Mouse (Mus musculus) liver, embryonic 15.5 days (tissue): ENCODE data around the gene Phb2. TPM values are rescaled to one million over a fixed set of nuclear protein-coding genes. Genes with fewer than 3 reads are reported as not detected.

Experiments used
- ATAC-seq: fragments of 200-750 bp; cut with Nextera tagmentation; 2 replicates; pipeline ENCODE4 v1.8.0; 2017; ENCODE audit warnings: moderate number of reproducible peaks, mild to moderate bottlenecking, moderate library complexity; ENCODE audit not compliant: insufficient read depth
- H3K27ac ChIP-seq: fragments of 300-500 bp; sonication (generic); replicated peaks from 2 replicates; pipeline ENCODE4 v1.5.1; 2015; ENCODE audit warnings: mild to moderate bottlenecking, inconsistent platforms
- H3K27me3 ChIP-seq: fragments of 300-500 bp; sonication (generic); 2 replicates; pipeline ENCODE4 v1.6.1; 2015; ENCODE audit warnings: mild to moderate bottlenecking, inconsistent platforms
- H3K36me3 ChIP-seq: fragments of 300-500 bp; sonication (generic); replicated peaks from 2 replicates; pipeline ENCODE4 v1.6.1; 2015; ENCODE audit warnings: moderate library complexity, mild to moderate bottlenecking, inconsistent platforms
- H3K4me1 ChIP-seq: fragments of 300-500 bp; sonication (generic); replicated peaks from 2 replicates; pipeline ENCODE4 v1.6.1; 2015; ENCODE audit warnings: inconsistent platforms
- H3K4me2 ChIP-seq: fragments of 300-500 bp; sonication (generic); 2 replicates; pipeline ENCODE4 v1.6.1; 2015; ENCODE audit warnings: moderate library complexity, mild to moderate bottlenecking, inconsistent platforms
- H3K4me3 ChIP-seq: fragments of 300-500 bp; sonication (generic); replicated peaks from 2 replicates; pipeline ENCODE4 v1.5.1; 2015; ENCODE audit warnings: mild to moderate bottlenecking, inconsistent platforms
- H3K9ac ChIP-seq: fragments of 300-500 bp; sonication (generic); 2 replicates; pipeline ENCODE4 v1.6.1; 2015; ENCODE audit warnings: moderate library complexity, mild to moderate bottlenecking, inconsistent platforms
- H3K9me3 ChIP-seq: fragments of 300-500 bp; sonication (generic); replicated peaks from 2 replicates; pipeline ENCODE4 v1.6.1; 2016; ENCODE audit warnings: inconsistent platforms
- whole genome bisulfite sequencing: fragments of 180-500 bp; shearing (Covaris S2); methylation state at CpG from one replicate; pipeline ENCODE4 v1.1.7; 2015; ENCODE audit warnings: mixed read lengths; ENCODE audit not compliant: insufficient replicate concordance; 5-methylcytosine and 5-hydroxymethylcytosine counted together
- polyA plus RNA-seq: library from polyadenylated mRNA; unstranded; fragments of >200 nt; fragmentation: Nextera tagmentation; extraction: Ambion mirVana; gene quantifications from 2 replicates; pipeline ENCODE4 v1.2.1, GENCODE M21; 2015

The Phb2 gene
- polyA plus RNA-seq, 1 experiment from 2014 or later, result 243 TPM

- Histone ChIP-seq H3K9me3 (no peaks in the 10 kb centered on the region), H3K27me3 (no peaks in the 10 kb centered on the region), H3K9ac (no peak overlapping the region), H3K4me2 (no peak overlapping the region), H3K4me1 (peaks cover 31% of the 10 kb centered on the region), H3K27ac (no peak overlapping the region), H3K4me3 (no peak overlapping the region), H3K36me3 (peaks cover 23% of the 10 kb centered on the region)
- ATAC-seq, result no peak
- 77% methylated on average over 15 of the region's 15 CpGs for WGBS
Observed at GRCm38 (mm10) chr6:124693243-124693981, 18.7 kb upstream of the Phb2 start.

- 76% methylated on average over 15 of the region's 15 CpGs for WGBS
- H3K4me1 ChIP-seq, result peaks cover 28% of the 10 kb centered on the region
- H3K36me3 ChIP-seq, result peaks cover 33% of the 10 kb centered on the region
- no peaks in the 10 kb centered on the region for H3K27me3 ChIP-seq
- ATAC-seq, result 0 out of 2 replicates have a peak, but pooled peaks have one; percentile 23
- H3K4me3 ChIP-seq, result no peak overlapping the region
- H3K9me3 ChIP-seq, result no peaks in the 10 kb centered on the region
- no peak overlapping the region for H3K9ac ChIP-seq
- H3K27ac ChIP-seq, result no peak overlapping the region; the same call in 1 of the 2 replicates
- no peak overlapping the region for H3K4me2 ChIP-seq
Observed at GRCm38 (mm10) chr6:124694166-124694955, 17.8 kb upstream of the Phb2 start.

- peaks cover 30% of the 10 kb centered on the region for H3K4me1 ChIP-seq
- peaks cover 55% of the 10 kb centered on the region for H3K36me3 ChIP-seq
- H3K27ac ChIP-seq, result no peak overlapping the region
- 81% methylated on average over 7 of the region's 7 CpGs for WGBS
- no peaks in the 10 kb centered on the region for H3K9me3 ChIP-seq
- no peak for ATAC-seq
- H3K9ac ChIP-seq, result no peak overlapping the region
- H3K4me2 ChIP-seq, result no peak overlapping the region
- H3K27me3 ChIP-seq, result no peaks in the 10 kb centered on the region
- no peak overlapping the region for H3K4me3 ChIP-seq
Observed at GRCm38 (mm10) chr6:124696441-124697150, 15.5 kb upstream of the Phb2 start.

GRCm38 (mm10) chr6:124698751-124699150, 13.4 kb upstream of the Phb2 start:
- 78% methylated on average over 6 of the region's 6 CpGs for whole genome bisulfite sequencing
- Histone ChIP-seq H3K27me3 (no peaks in the 10 kb centered on the region), H3K9ac (no peak overlapping the region), H3K27ac (no peak overlapping the region), H3K4me1 (peaks cover 24% of the 10 kb centered on the region), H3K36me3 (peaks cover 77% of the 10 kb centered on the region), H3K4me3 (no peak overlapping the region), H3K9me3 (no peaks in the 10 kb centered on the region), H3K4me2 (no peak overlapping the region)
- ATAC-seq, result no peak

GRCm38 (mm10) chr6:124699366-124699765, 12.8 kb upstream of the Phb2 start:
- H3K27me3 ChIP-seq, result no peaks in the 10 kb centered on the region
- peaks cover 21% of the 10 kb centered on the region; the same call in 1 of the 2 replicates for H3K4me1 ChIP-seq
- peaks cover 83% of the 10 kb centered on the region for H3K36me3 ChIP-seq
- H3K4me3 ChIP-seq, result no peak overlapping the region
- WGBS, result 79% methylated on average over 4 of the region's 4 CpGs
- no peak for ATAC-seq
- H3K9ac ChIP-seq, result no peak overlapping the region
- no peak overlapping the region for H3K4me2 ChIP-seq
- no peaks in the 10 kb centered on the region for H3K9me3 ChIP-seq
- 0 out of 2 replicates have a peak overlapping the region, but pooled peaks have one; percentile 42 for H3K27ac ChIP-seq

GRCm38 (mm10) chr6:124699962-124700610, 12.1 kb upstream of the Phb2 start:
- Histone ChIP-seq H3K4me3 (no peak overlapping the region), H3K9ac (no peak overlapping the region), H3K36me3 (peaks cover 90% of the 10 kb centered on the region), H3K27ac (peak overlapping the region; percentile 38; the same call in 1 of the 2 replicates), H3K27me3 (no peaks in the 10 kb centered on the region), H3K9me3 (no peaks in the 10 kb centered on the region), H3K4me2 (no peak overlapping the region), H3K4me1 (peaks cover 19% of the 10 kb centered on the region; the same call in 1 of the 2 replicates)
- ATAC-seq, result peak; percentile 7; the same call in 1 of the 2 replicates
- 81% methylated on average over 11 of the region's 11 CpGs for WGBS

- Histone ChIP-seq H3K4me2 (no peak overlapping the region), H3K36me3 (peaks cover 92% of the 10 kb centered on the region), H3K4me3 (no peak overlapping the region), H3K27ac (no peak overlapping the region), H3K27me3 (no peaks in the 10 kb centered on the region), H3K9ac (no peak overlapping the region), H3K9me3 (no peaks in the 10 kb centered on the region), H3K4me1 (peaks cover 19% of the 10 kb centered on the region; the same call in 1 of the 2 replicates)
- WGBS, result 88% methylated on average over 8 of the region's 8 CpGs
- no peak for ATAC-seq
Observed at GRCm38 (mm10) chr6:124701338-124701737, 10.8 kb upstream of the Phb2 start.

- Histone ChIP-seq H3K36me3 (peaks cover 96% of the 10 kb centered on the region), H3K4me3 (no peak overlapping the region), H3K9ac (no peak overlapping the region), H3K4me1 (peaks cover 19% of the 10 kb centered on the region; the same call in 1 of the 2 replicates), H3K27ac (no peak overlapping the region), H3K4me2 (no peak overlapping the region), H3K27me3 (no peaks in the 10 kb centered on the region), H3K9me3 (no peaks in the 10 kb centered on the region)
- WGBS, result 75% methylated on average over 17 of the region's 17 CpGs
- no peak for ATAC-seq
Observed at GRCm38 (mm10) chr6:124702102-124702783, 9.9 kb upstream of the Phb2 start.

GRCm38 (mm10) chr6:124702784-124703103, 9.4 kb upstream of the Phb2 start:
- Histone ChIP-seq H3K4me2 (no peak overlapping the region), H3K36me3 (peaks cover 99% of the 10 kb centered on the region), H3K27me3 (no peaks in the 10 kb centered on the region), H3K4me3 (no peak overlapping the region), H3K9me3 (no peaks in the 10 kb centered on the region), H3K4me1 (peaks cover 19% of the 10 kb centered on the region; the same call in 1 of the 2 replicates), H3K9ac (no peak overlapping the region), H3K27ac (no peak overlapping the region)
- ATAC-seq, result peak; percentile 51; the same call in 1 of the 2 replicates
- 57% methylated on average over 3 of the region's 3 CpGs for WGBS

GRCm38 (mm10) chr6:124703789-124704188, 8.3 kb upstream of the Phb2 start:
- no peak overlapping the region for H3K4me2 ChIP-seq
- H3K27me3 ChIP-seq, result no peaks in the 10 kb centered on the region
- no peak for ATAC-seq
- H3K9me3 ChIP-seq, result no peaks in the 10 kb centered on the region
- no peak overlapping the region for H3K9ac ChIP-seq
- WGBS, result 38% methylated on average over 7 of the region's 7 CpGs
- no peak overlapping the region for H3K4me3 ChIP-seq
- H3K36me3 ChIP-seq, result peaks cover 99% of the 10 kb centered on the region
- H3K4me1 ChIP-seq, result peaks cover 29% of the 10 kb centered on the region
- no peak overlapping the region for H3K27ac ChIP-seq
